Mouse (Mus musculus) forebrain, embryonic 10.5 days (tissue): ENCODE results near the gene Gm26661. TPM values are rescaled to one million over a fixed set of nuclear protein-coding genes. Genes with fewer than 3 reads are reported as not detected.
A peak's percentile ranks its signal among the peaks of the same experiment; 100 is the strongest.

Experiments
- DNase-seq: peaks from one replicate; pipeline ENCODE4 v3.0.0-alpha.2; 2017; ENCODE audit warnings: low spot score; ENCODE audit errors: extremely low spot score
- H3K27ac ChIP-seq: fragments of 300-500 bp; sonication (generic); 2 replicates; pipeline ENCODE4 v1.5.1; 2016; ENCODE audit warnings: mild to moderate bottlenecking
- H3K27me3 ChIP-seq: fragments of 300-500 bp; sonication (generic); 2 replicates; pipeline ENCODE4 v1.6.1; 2016; ENCODE audit warnings: mild to moderate bottlenecking; ENCODE audit not compliant: poor library complexity, severe bottlenecking
- H3K36me3 ChIP-seq: fragments of 300-500 bp; sonication (generic); replicated peaks from 2 replicates; pipeline ENCODE4 v1.6.1; 2016; ENCODE audit warnings: mild to moderate bottlenecking, moderate library complexity
- H3K4me1 ChIP-seq: fragments of 300-500 bp; sonication (generic); 2 replicates; pipeline ENCODE4 v1.6.1; 2016
- H3K4me3 ChIP-seq: fragments of 300-500 bp; sonication (generic); 2 replicates; pipeline ENCODE4 v1.5.1; 2016; ENCODE audit warnings: mild to moderate bottlenecking, moderate library complexity
- H3K9me3 ChIP-seq: fragments of 300-500 bp; sonication (generic); 2 replicates; pipeline ENCODE4 v1.6.1; 2016; ENCODE audit warnings: mild to moderate bottlenecking, moderate library complexity
- WGBS: fragments of 180-500 bp; shearing (Covaris S2); methylation state at CpG from one replicate; pipeline ENCODE4 v1.1.7; 2016; 5-methylcytosine and 5-hydroxymethylcytosine counted together
- polyA plus RNA-seq: library from polyadenylated mRNA; unstranded; fragments of >200 nt; fragmentation: Nextera tagmentation; extraction: Ambion mirVana; gene quantifications from 2 replicates; pipeline ENCODE4 v1.2.1, GENCODE M21; 2016

Gene Gm26661
- polyA plus RNA-seq, 1 experiment from 2014 or later = not detected

DNA sequence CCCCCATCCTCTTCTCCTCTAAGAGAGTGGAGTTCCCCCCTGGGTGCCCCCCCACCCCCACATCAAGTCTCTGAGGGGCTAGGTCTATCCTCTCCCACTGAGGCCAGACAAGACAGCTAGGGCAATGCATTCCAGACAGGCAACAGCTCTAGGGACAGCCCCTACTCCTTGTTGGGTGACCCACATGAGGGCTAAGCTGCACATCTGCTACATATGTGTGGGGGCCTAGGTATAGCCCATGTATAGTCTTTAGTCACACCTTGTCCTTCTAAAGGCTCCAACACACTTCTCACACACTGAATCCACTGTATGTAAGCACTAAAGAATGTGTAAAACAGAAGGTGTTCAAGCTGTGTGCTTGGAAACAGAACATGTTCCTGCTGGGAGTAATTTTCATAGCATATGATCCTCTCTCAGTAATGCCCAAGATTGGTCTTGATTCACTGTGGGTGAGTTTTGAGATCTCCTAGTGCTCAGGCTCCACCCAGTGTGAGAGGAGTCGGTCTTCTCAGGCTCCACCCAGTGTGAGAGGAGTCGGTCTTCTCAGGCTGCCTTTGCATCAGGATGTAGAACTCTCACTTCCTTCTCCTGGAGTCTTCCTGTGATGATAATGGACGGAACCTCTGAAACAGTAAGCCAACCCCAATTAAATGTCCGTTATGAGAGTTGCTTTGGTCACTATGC lies 12.6 kb downstream of the Gm26661 start:
- 75% methylated on average over 4 of the region's 4 CpGs for WGBS
- H3K9me3 ChIP-seq = peaks cover 7% of the 10 kb centered on the region; the same call in 1 of the 2 replicates
- peaks cover 6% of the 10 kb centered on the region for H3K4me1 ChIP-seq
- no peak for DNase-seq
- no peaks in the 10 kb centered on the region for H3K27me3 ChIP-seq
- H3K36me3 ChIP-seq = no peaks in the 10 kb centered on the region
- no peak overlapping the region for H3K4me3 ChIP-seq
- H3K27ac ChIP-seq = no peak overlapping the region

DNA sequence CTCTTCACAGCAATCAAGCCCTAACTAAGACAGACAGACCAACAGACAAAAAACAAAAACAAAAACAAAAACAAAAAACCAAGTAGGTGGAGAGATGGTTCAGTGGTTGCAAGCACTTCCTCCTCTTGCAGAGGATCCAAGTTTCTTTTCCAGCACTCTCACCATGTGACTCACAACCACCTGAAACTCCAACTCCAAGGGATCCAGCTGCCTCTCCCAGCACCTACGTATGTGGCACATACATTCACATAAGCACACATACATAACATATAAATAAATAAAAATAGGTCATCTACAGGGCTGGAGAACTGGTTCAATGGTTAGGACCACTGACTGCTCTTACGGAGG lies 13.1 kb downstream of the Gm26661 start:
- peaks cover 6% of the 10 kb centered on the region for H3K4me1 ChIP-seq
- DNase-seq = no peak
- 96% methylated on average over 2 of the region's 2 CpGs for WGBS
- H3K36me3 ChIP-seq = no peaks in the 10 kb centered on the region
- no peak overlapping the region for H3K27ac ChIP-seq
- no peaks in the 10 kb centered on the region for H3K27me3 ChIP-seq
- H3K4me3 ChIP-seq = no peak overlapping the region
- peaks cover 7% of the 10 kb centered on the region; the same call in 1 of the 2 replicates for H3K9me3 ChIP-seq

DNA sequence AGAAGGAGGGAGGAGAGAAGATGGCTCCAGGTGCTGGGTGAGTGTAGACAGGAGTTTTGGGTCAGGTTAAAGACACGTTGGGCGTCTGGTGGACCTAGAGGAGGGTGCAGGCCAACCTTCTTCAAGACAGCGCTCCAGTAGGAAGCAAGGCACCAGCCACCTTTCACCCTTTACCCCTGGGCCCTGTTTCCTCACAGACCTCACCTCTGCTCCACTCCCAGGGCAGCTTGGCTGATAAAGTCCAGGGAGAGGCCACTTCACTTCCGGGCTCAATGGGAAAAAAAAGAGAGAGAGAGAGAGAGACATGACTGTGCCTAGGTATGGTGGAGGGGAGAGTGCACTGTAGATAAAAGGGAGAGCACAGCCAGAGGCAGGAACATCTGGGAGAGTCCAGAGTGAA lies 16.3 kb downstream of the Gm26661 start:
- no peaks in the 10 kb centered on the region for H3K36me3 ChIP-seq
- H3K27me3 ChIP-seq = no peaks in the 10 kb centered on the region
- H3K27ac ChIP-seq = no peak overlapping the region
- no peak overlapping the region for H3K4me3 ChIP-seq
- peaks cover 6% of the 10 kb centered on the region for H3K4me1 ChIP-seq
- H3K9me3 ChIP-seq = peaks cover 3% of the 10 kb centered on the region; the same call in 1 of the 2 replicates
- WGBS = 77% methylated on average over 4 of the region's 4 CpGs
- no peak for DNase-seq

DNA sequence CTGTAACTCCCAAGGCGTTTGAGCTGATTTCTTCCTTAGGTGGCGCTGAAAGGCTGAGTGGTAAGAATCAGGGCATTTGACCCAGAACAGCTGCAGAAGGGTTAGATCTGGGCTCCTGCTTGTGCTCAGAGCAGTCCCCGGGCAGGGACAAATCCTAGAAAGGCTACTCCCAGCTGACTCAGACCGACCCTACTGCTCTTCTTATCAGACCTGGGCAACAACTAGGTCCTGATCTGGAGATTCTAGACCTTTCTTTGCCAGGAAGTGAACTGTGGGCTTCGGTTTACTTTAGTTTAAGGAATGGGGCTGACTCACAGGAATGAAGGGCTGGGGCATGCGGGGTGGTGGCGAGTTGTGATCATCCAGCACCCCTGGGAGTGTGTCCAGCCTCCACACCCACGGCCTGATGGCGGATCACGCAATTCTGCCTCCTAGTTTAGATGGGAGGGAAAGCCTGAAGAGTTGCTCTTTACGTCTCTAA lies 17.2 kb downstream of the Gm26661 start:
- DNase-seq = no peak
- Histone ChIP-seq H3K27ac (no peak overlapping the region), H3K4me1 (peaks cover 4% of the 10 kb centered on the region), H3K27me3 (no peaks in the 10 kb centered on the region), H3K9me3 (peaks cover 3% of the 10 kb centered on the region; the same call in 1 of the 2 replicates), H3K36me3 (no peaks in the 10 kb centered on the region), H3K4me3 (no peak overlapping the region)
- WGBS = 79% methylated on average over 11 of the region's 11 CpGs

DNA sequence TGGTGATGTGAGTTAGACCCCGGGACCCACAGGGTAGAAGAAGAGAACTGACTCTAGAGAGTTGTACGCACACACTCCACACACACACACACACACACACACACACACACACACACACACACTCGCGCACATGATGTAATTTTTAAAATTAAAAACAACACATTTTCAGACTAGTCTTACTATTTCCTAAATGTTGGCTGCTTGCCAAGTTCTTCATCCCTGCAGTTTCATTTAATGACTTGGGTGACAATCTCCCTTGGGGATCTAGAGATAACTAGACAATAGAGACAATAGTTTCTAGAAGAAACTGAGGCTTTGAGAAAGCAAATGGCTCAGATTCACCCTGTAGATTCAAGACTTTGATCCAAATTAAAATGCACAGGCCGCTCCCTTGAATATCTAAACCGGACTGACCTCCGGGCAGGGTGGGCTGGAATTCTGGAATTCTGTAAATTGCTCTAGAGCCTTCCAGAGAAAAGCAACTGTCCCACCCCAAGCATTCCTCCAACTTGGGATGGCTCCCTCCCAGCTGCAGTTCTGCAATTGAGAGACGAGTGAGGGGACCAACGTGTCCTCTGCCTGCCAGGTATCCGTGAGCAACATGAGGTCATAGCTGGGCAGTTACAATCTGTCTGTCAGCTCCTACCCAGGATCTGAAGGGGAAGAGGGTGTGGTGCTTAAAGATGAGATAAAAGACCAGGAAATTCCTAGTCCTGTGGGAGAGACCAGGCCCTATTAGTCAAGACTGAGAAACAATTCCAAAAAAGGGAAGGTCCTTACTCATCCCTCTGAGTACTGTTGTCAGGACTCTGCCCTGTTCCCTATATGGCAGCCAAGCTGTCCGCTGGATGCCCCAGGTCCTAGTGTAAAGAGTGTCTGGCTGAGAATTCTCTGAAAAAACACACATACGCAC lies 17.9 kb downstream of the Gm26661 start:
- WGBS = 91% methylated on average over 12 of the region's 12 CpGs
- Histone ChIP-seq H3K4me3 (no peak overlapping the region), H3K9me3 (peaks cover 3% of the 10 kb centered on the region; the same call in 1 of the 2 replicates), H3K27me3 (no peaks in the 10 kb centered on the region), H3K27ac (no peak overlapping the region), H3K36me3 (no peaks in the 10 kb centered on the region), H3K4me1 (no peaks in the 10 kb centered on the region)
- DNase-seq = no peak

DNA sequence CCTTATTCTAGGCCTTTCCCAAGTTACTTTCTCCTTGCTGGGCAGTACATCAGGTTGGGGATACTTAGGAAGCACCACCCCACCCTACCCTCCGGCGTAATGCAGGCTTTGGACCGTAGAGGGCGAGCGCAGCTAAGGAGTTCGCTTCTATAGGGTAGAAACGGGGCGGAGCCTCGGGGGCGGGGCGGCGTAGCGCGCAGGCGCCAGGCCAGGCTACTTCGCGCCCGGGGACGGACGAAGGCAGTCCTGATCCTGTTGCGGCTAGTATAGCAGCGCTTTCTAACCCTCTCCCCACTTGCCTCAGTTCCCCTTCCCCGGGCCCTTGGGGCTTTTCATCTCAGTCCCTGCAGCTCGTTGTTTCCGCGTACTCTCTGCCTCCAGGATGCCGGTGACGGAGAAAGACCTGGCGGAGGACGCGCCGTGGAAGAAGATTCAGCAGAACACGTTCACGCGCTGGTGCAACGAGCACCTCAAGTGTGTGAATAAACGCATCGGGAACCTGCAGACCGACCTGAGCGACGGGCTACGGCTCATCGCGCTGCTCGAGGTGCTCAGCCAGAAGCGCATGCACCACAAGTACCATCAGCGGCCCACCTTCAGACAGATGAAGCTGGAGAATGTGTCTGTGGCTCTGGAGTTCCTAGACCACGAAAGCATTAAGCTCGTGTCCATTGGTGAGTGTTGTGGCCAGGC lies 26.5 kb downstream of the Gm26661 start, which contains the start of gene Flnb:
Gene Flnb (plus strand): TSS at position 188 of the 693 bp plus-strand sequence.
- 1% methylated on average over 49 of the region's 49 CpGs for WGBS
- peak within 1 kb of the TSS; percentile 78 for H3K4me3 ChIP-seq
- DNase-seq = peak; percentile 94
- H3K27ac ChIP-seq = peak within 1 kb of the TSS; percentile 89
- no peaks in the 10 kb centered on the region for H3K9me3 ChIP-seq
- H3K36me3 ChIP-seq = peaks cover 6% of the 10 kb centered on the region
- no peaks in the 10 kb centered on the region for H3K27me3 ChIP-seq
- peaks cover 52% of the 10 kb centered on the region for H3K4me1 ChIP-seq

DNA sequence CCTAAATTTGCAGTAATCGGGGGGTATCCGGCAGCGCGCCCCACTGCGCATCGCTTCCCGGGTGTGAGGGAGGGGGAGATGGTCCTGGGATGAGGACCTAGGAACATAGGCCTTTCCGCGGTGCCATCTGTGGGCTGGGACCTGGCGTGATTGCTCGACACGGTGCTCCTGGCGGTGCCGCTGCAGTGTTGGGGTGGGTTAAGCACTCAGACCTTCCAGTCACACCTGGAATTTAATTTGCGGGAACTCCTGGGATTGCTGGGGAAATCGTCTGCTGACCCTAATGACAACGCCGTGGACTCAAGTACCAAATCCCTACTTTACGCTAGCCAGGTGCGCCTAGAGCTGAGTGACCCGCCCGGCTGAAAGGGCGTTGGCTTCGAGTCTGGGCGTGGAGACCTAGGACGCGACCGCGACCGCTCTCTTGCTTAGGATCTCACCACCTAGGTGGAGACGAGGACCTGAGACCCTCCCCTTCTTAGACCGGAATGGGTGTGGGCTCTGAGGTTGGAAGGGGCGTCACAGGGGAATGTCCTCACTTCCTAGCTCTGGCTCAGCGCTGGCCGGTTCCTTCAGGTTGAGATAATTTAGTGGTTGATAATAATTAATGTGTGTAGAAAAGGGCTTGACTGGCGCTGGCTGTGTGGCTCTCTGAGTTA lies 27.2 kb downstream of the Gm26661 start:
- Histone ChIP-seq H3K4me1 (peaks cover 56% of the 10 kb centered on the region), H3K36me3 (peaks cover 6% of the 10 kb centered on the region), H3K27me3 (no peaks in the 10 kb centered on the region), H3K4me3 (peak overlapping the region; percentile 78), H3K9me3 (no peaks in the 10 kb centered on the region), H3K27ac (peak overlapping the region; percentile 89)
- under 1% methylated on average over 36 of the region's 36 CpGs for WGBS
- DNase-seq = peak; percentile 42

DNA sequence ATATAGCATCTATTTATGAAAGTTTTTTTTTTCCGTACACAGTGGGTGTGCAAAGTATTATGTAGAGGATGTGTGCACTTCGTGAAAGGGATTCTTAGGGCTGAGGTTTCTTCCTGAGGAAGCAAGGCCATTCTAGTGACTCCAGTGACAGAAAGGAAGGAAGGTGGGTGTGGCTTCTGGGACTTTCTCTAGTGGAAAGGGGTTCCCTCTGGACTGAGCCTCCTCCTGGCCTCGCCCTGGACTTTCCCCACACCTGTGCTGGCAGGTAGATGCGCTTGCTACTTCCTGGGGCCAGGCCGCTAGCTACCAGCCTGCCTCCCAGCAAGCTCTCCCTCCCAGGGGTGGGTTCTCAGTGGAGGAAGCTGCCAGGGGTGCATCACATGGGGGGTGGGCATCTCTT lies 28.1 kb downstream of the Gm26661 start:
- WGBS = 80% methylated on average over 5 of the region's 5 CpGs
- Histone ChIP-seq H3K4me1 (peaks cover 61% of the 10 kb centered on the region), H3K27ac (peak overlapping the region; percentile 89; the same call in 1 of the 2 replicates), H3K9me3 (no peaks in the 10 kb centered on the region), H3K36me3 (peaks cover 6% of the 10 kb centered on the region), H3K4me3 (peak overlapping the region; percentile 78), H3K27me3 (no peaks in the 10 kb centered on the region)
- DNase-seq = no peak

DNA sequence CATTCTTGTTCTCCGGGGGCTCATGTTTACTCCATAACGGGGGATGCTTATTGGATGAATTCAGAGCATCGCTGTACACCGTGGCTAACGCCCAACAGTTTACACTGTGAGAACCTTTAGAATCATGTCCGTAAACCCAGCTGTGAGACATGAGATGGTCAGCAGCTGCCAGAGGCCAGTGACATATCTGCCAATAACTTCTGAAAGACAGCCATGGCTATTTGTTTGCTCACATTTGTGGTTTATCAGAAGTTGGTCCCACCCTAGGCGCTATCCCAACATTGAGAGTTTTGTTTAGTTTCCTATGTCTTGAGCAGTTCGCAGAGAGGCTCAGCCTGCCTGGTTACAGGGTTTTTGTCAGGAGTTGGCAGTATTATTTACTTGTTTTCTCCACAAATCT lies 30.0 kb downstream of the Gm26661 start:
- WGBS = 86% methylated on average over 8 of the region's 8 CpGs
- no peak overlapping the region for H3K27ac ChIP-seq
- H3K9me3 ChIP-seq = no peaks in the 10 kb centered on the region
- H3K4me3 ChIP-seq = no peak overlapping the region
- H3K36me3 ChIP-seq = peaks cover 6% of the 10 kb centered on the region
- H3K27me3 ChIP-seq = no peaks in the 10 kb centered on the region
- peaks cover 80% of the 10 kb centered on the region for H3K4me1 ChIP-seq
- DNase-seq = no peak

DNA sequence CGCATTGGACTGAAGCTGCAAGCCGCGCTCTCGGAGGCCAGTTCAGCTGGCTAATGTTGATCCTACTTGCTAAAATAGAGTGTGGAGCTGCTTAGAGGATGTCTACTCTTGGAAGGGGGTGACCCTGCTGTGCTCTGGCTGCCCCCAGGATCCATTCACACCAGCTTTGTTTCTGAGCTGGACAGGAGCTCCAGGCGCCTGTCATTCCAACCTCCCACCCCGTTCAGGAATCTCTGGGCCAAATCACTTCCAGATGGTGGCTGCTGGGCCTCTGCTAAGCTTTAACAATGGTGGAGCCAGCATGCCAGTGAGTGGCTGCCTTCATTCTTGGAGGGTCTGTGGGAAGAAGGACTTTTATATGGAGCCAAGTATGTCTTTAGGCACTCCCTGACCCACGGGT lies 31.3 kb downstream of the Gm26661 start:
- WGBS = 13% methylated on average over 7 of the region's 7 CpGs
- peak overlapping the region; percentile 77 for H3K27ac ChIP-seq
- peaks cover 94% of the 10 kb centered on the region for H3K4me1 ChIP-seq
- H3K27me3 ChIP-seq = no peaks in the 10 kb centered on the region
- peak; percentile 70 for DNase-seq
- H3K9me3 ChIP-seq = no peaks in the 10 kb centered on the region
- no peak overlapping the region; the same call in 1 of the 2 replicates for H3K4me3 ChIP-seq
- H3K36me3 ChIP-seq = peaks cover 6% of the 10 kb centered on the region

DNA sequence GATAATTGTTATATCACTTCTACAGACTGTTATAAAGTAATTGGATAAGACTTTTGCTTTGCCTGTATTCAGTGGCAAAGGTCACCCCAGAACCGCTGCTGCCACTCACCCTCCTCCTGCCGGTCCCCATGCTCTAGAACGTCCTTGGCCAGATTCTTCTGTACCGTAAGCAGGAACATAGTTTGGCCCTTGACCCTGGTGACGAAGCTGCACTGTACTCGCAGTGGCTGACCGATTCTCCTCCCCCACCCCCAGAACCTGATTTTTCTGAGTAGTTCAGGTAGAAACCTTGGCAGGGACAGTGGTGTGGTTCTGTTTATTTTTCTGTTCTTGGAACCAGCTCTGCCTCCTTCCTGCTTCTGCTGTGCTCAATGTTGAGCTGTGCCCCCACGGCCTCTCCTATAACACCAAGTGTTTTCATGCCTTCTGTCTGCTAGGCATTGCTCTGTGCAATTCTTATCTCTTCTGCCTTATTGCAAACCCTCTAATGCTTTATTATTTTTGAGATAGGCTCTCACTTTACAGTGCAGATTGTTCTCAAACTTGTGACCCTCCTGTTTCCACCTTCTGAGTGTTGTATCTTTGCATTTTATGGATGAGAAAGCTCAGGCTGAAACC lies 33.4 kb downstream of the Gm26661 start:
- no peak for DNase-seq
- Histone ChIP-seq H3K4me1 (peaks cover 75% of the 10 kb centered on the region), H3K9me3 (0 out of 2 replicates have a peak, but pooled peaks cover under 1% of the 10 kb centered on the region), H3K36me3 (peaks cover 14% of the 10 kb centered on the region), H3K4me3 (no peak overlapping the region), H3K27ac (peak overlapping the region; percentile 87), H3K27me3 (no peaks in the 10 kb centered on the region)
- 81% methylated on average over 8 of the region's 8 CpGs for WGBS
